Mouse (Mus musculus) forelimb bud, embryonic 11.5 days (tissue): Measurements from ENCODE around the gene Sec31b.

ENCODE experiments used
- DNase-seq: peaks from one replicate; pipeline ENCODE4 v3.0.0-alpha.2; 2012; ENCODE audit warnings: low read depth, low spot score

The Sec31b gene

GRCm38 (mm10) chr19:44545321-44546041 lies at the start of gene Sec31b:
TSS of gene Sec31b (minus strand) at chr19:44545864.
- no peak for DNase-seq

- DNase-seq: no peak
Measured at GRCm38 (mm10) chr19:44594180-44594579, 48.5 kb upstream of the Sec31b start.

GRCm38 (mm10) chr19:44591638-44592037 lies 46.0 kb upstream of the Sec31b start:
- DNase-seq: no peak

GRCm38 (mm10) chr19:44590992-44591391 lies 45.3 kb upstream of the Sec31b start:
- DNase-seq: no peak

GRCm38 (mm10) chr19:44589591-44590223 lies 44.0 kb upstream of the Sec31b start:
- DNase-seq: no peak

GRCm38 (mm10) chr19:44588036-44588435 lies 42.4 kb upstream of the Sec31b start:
- DNase-seq: no peak

- DNase-seq: peak; percentile 93
Measured at GRCm38 (mm10) chr19:44582638-44583309, 37.1 kb upstream of the Sec31b start.

- DNase-seq: no peak
Measured at GRCm38 (mm10) chr19:44582103-44582502, 36.4 kb upstream of the Sec31b start.

- no peak for DNase-seq
Measured at GRCm38 (mm10) chr19:44578038-44578437, 32.4 kb upstream of the Sec31b start.

- DNase-seq: no peak
Measured at GRCm38 (mm10) chr19:44576275-44576674, 30.6 kb upstream of the Sec31b start.

GRCm38 (mm10) chr19:44567763-44568162 lies 22.1 kb upstream of the Sec31b start:
- DNase-seq: no peak

GRCm38 (mm10) chr19:44564006-44564405 lies 18.3 kb upstream of the Sec31b start:
- DNase-seq: no peak

- DNase-seq: peak; percentile 97
Measured at GRCm38 (mm10) chr19:44562652-44563206, 17.1 kb upstream of the Sec31b start, which contains the start of gene Hif1an. TSS of gene Hif1an (plus strand) at chr19:44562850.

GRCm38 (mm10) chr19:44554861-44555590 lies 9.4 kb upstream of the Sec31b start, which contains the start of gene Ndufb8:
TSS of gene Ndufb8 (minus strand) at chr19:44555440.
- DNase-seq: peak; percentile 94

- no peak for DNase-seq
Measured at GRCm38 (mm10) chr19:44554490-44554860, 8.8 kb upstream of the Sec31b start.

- DNase-seq: no peak
Measured at GRCm38 (mm10) chr19:44553286-44553685, 7.6 kb upstream of the Sec31b start.

GRCm38 (mm10) chr19:44552731-44553130 lies 7.1 kb upstream of the Sec31b start, which contains the start of gene Gm20538:
TSS of gene Gm20538 (minus strand) at chr19:44552831.
- DNase-seq: no peak

- DNase-seq: peak; percentile 83
Measured at GRCm38 (mm10) chr19:44544775-44545174, 889 bp downstream of the Sec31b start.

- DNase-seq: no peak
Measured at GRCm38 (mm10) chr19:44544372-44544771, 1.3 kb downstream of the Sec31b start.

- DNase-seq: no peak
Measured at GRCm38 (mm10) chr19:44542694-44543178, 2.9 kb downstream of the Sec31b start.

- DNase-seq: no peak
Measured at GRCm38 (mm10) chr19:44537416-44537815, 8.2 kb downstream of the Sec31b start.
